In the genomic region with DNA sequence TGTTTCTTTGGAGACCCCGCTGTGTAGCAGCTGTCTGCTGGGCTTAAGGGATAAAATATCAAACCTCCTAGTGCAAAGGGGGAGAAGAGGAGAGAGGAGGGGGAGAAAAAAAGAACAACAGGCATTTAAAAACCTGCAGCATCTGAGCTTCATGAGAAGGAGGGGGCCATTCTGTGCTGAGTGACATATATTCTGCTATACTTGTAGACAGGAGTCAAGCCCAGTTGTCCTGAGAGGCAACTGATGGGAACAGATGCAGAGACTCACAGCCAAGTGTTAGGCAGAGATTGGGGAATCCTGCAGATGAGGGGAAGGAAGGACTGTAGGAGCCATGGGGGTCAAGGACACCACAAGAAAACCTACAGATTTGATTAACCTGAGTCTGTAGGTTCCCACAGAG, we compare ENCODE assay signal across 25 mouse cellular contexts. TPM values are rescaled to one million over a fixed set of nuclear protein-coding genes. Genes with fewer than 3 reads are reported as not detected.
"Had no signal": no experiment of that assay in that cellular context is flagged by ENCODE, and none has a peak within 500 bp of the region (broad histone marks: within the 10 kb centered on the region; RNA-seq: fewer than 3 reads in every experiment).

No protein-coding gene starts in this region.

- ATAC-seq: intestine, postnatal 0 days; liver, postnatal 0 days; lung, postnatal 0 days; midbrain, embryonic 13.5 days; midbrain, embryonic 16.5 days had no signal

- H3K36me3 ChIP-seq: midbrain, embryonic 10.5 days; midbrain, embryonic 13.5 days; neural tube, embryonic 12.5 days; stomach, embryonic 15.5 days had no signal

- H3K9me3 ChIP-seq: midbrain, embryonic 10.5 days; midbrain, embryonic 13.5 days; stomach, embryonic 15.5 days had no signal

- H3K4me2 ChIP-seq: liver, embryonic 11.5 days; lung, embryonic 14.5 days; midbrain, embryonic 13.5 days; neural tube, embryonic 12.5 days; stomach, embryonic 15.5 days had no signal

- H3K4me3 ChIP-seq: layer of hippocampus, adult 2 months; midbrain, embryonic 10.5 days; midbrain, embryonic 13.5 days; neural tube, embryonic 12.5 days; stomach, embryonic 15.5 days had no signal

- H3K27me3 ChIP-seq: midbrain, embryonic 13.5 days; neural tube, embryonic 12.5 days; stomach, embryonic 15.5 days had no signal

- H3K27ac ChIP-seq: kidney, postnatal 0 days; layer of hippocampus, adult 2 months; liver, embryonic 14.5 days; macrophage; midbrain, embryonic 10.5 days; midbrain, embryonic 13.5 days; neural tube, embryonic 12.5 days; stomach, embryonic 15.5 days had no signal

- H3K9ac ChIP-seq: liver, embryonic 14.5 days; liver, postnatal 0 days; lung, embryonic 14.5 days; midbrain, embryonic 13.5 days; neural tube, embryonic 12.5 days; stomach, embryonic 15.5 days had no signal

- DNase-seq: kidney, adult 2 months; kidney, postnatal 25 days; layer of hippocampus, adult 9-11 months; liver, postnatal 0 days; lung, embryonic 14.5 days; right cerebral cortex, adult 18-20 months; right cerebral cortex, postnatal 14 days; right cerebral cortex, postnatal 4 days; thymus, adult 18-20 months; thymus, postnatal 14 days; thymus, postnatal 4 days had no signal

- H3K4me1 ChIP-seq: midbrain, embryonic 10.5 days; neural tube, embryonic 12.5 days; stomach, embryonic 15.5 days had no signal

RNA-seq across cellular contexts. Expression of a gene that starts 52.7 kb away (rescaled TPM):
- total RNA-seq: monocyte, adult 5-6 weeks; neutrophil, adult 5-6 weeks had no signal
